Mouse (Mus musculus): Measurements from ENCODE around the gene Rps6ka2.
"Not testable (repeated sequence)": the region's sequence is repeated elsewhere in the genome, so short reads cannot be mapped to it uniquely, and the experiment has no call there.

Rps6ka2 gene

GRCm38 (mm10) chr17:7348765-7349164 lies 178.8 kb downstream of the Rps6ka2 start:
- in situ Hi-C loops (cut with MboI; ENCODE audit: unreplicated experiment in 2 of 2), result not testable (repeated sequence)

- in situ Hi-C loops (cut with MboI; ENCODE audit: unreplicated experiment in 2 of 2), result not testable (repeated sequence)
These were observed 182.7 kb downstream of the Rps6ka2 start, which contains the start of gene Ttll2 for GRCm38 (mm10) chr17:7352596-7352995. Ttll2 (minus strand) TSS chr17:7352696.
